Mouse (Mus musculus): ENCODE measurements around the gene Tex52. TPM values are rescaled to one million over a fixed set of nuclear protein-coding genes. Genes with fewer than 3 reads are reported as not detected.

The Tex52 gene
- total RNA-seq, 1 experiment from 2014 or later: not detected

- no peak for DNase-seq
Observed at GRCm38 (mm10) chr6:128429300-128429699, 54.0 kb downstream of the Tex52 start.

- no peak for DNase-seq
Observed at GRCm38 (mm10) chr6:128429826-128430225, 54.6 kb downstream of the Tex52 start.

GRCm38 (mm10) chr6:128432356-128432915 lies 57.2 kb downstream of the Tex52 start:
- DNase-seq: no peak

DNA sequence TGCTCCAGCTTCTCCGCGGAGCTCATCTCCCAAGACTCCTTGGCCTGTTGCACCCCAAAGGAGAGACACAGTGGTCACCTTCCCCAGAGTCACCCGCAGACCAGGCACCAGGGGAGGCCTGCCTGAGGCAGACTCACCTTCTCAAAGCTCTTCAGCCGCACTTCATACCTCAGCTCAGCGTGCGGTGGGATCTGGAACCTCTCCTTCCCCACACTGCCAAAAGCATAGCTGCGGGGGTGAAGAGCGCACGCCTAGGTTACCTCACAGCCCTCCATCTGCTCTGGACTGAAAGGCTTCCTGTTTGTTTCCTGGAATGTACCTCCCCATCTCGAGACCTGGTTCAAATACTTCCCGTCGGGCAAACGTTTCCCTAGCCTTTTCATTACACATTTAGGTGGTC lies 58.3 kb downstream of the Tex52 start:
- DNase-seq: no peak

Other genes with a start within 250 kb of the Tex52 start
- gene Tspan9, start 231.9 kb upstream of the Tex52 start, total RNA-seq (2021): 44.1 and 46.6 TPM in 2 replicates
- gene Tead4, start 74.6 kb upstream of the Tex52 start, total RNA-seq (2021): 1.0 and 2.4 TPM in 2 replicates
- gene Tulp3, start 19.6 kb upstream of the Tex52 start, total RNA-seq (2021): 53.8 and 54.2 TPM in 2 replicates
- gene Rhno1, start 12.5 kb upstream of the Tex52 start, total RNA-seq (2021): 24.3 and 25.6 TPM in 2 replicates
- gene Foxm1, start 12.5 kb upstream of the Tex52 start, total RNA-seq (2021): 7.0 and 12.1 TPM in 2 replicates
- gene Gm44596, start within 50 bp of the Tex52 start, total RNA-seq (2021): not detected in 2 replicates
- 3.0 and 4.1 TPM in 2 replicates for gene Nrip2, start 23.8 kb downstream of the Tex52 start, total RNA-seq (2021)
- gene Itfg2, start 49.5 kb downstream of the Tex52 start, total RNA-seq (2021): 27.5 and 35.6 TPM in 2 replicates
- 205 and 245 TPM in 2 replicates for gene Fkbp4, start 63.2 kb downstream of the Tex52 start, total RNA-seq (2021)
- gene Pzp, start 151.3 kb downstream of the Tex52 start, total RNA-seq (2021): 0.30 and 20.2 TPM in 2 replicates
- not detected in 2 replicates for gene A2ml1, start 206.2 kb downstream of the Tex52 start, total RNA-seq (2021)
- not detected in 2 replicates for gene Klrb1a, start 248.1 kb downstream of the Tex52 start, total RNA-seq (2021)